Mouse (Mus musculus): ENCODE results near the gene Lekr1. TPM values are rescaled to one million over a fixed set of nuclear protein-coding genes. Genes with fewer than 3 reads are reported as not detected.

The Lekr1 gene
- polyA plus RNA-seq, 1 experiment from 2014 or later, result 8.6 TPM

- Histone ChIP-seq H3K4me2 (ENCODE audit: low read length) (0 out of 2 replicates have a peak overlapping the region, but pooled peaks have one; percentile 16), H3K36me3 (ENCODE audit: control insufficient read depth, insufficient read depth, low read length) (no peaks in the 10 kb centered on the region), H3K9ac (ENCODE audit: low read length) (no peak overlapping the region), H3K4me3 (ENCODE audit: low read depth, low read length) (no peak overlapping the region), H3K27ac (ENCODE audit: low read depth) (no peak overlapping the region), H3K4me1 (replicated peaks; ENCODE audit: control insufficient read depth, insufficient read depth, low read length) (peaks cover 23% of the 10 kb centered on the region), H3K27me3 (replicated peaks; ENCODE audit: control insufficient read depth, insufficient read depth, low read length) (no peaks in the 10 kb centered on the region), H3K9me3 (ENCODE audit: control insufficient read depth, low read length) (no peaks in the 10 kb centered on the region)
- DNase-seq (ENCODE audit: low spot score) (peak; percentile 31), ATAC-seq (replicated peaks; ENCODE audit: low FRiP score, low TSS enrichment, low read depth) (no peak)
- WGBS, result 54% methylated on average over 11 of the region's 11 CpGs
Measured at GRCm38 (mm10) chr3:65858118-65858517, 192.1 kb downstream of the Lekr1 start.

GRCm38 (mm10) chr3:65858741-65859348 lies 192.8 kb downstream of the Lekr1 start:
- H3K36me3 ChIP-seq (ENCODE audit: control insufficient read depth, insufficient read depth, low read length), result no peaks in the 10 kb centered on the region
- no peaks in the 10 kb centered on the region for H3K9me3 ChIP-seq (ENCODE audit: control insufficient read depth, low read length)
- H3K9ac ChIP-seq (ENCODE audit: low read length), result no peak overlapping the region
- H3K4me3 ChIP-seq (ENCODE audit: low read depth, low read length), result no peak overlapping the region
- peaks cover 23% of the 10 kb centered on the region for H3K4me1 ChIP-seq (replicated peaks; ENCODE audit: control insufficient read depth, insufficient read depth, low read length)
- H3K4me2 ChIP-seq (ENCODE audit: low read length), result peak overlapping the region; percentile 16; the same call in 1 of the 2 replicates
- no peak for DNase-seq (ENCODE audit: low spot score)
- no peak overlapping the region for H3K27ac ChIP-seq (ENCODE audit: low read depth)
- 15% methylated on average over 13 of the region's 13 CpGs for WGBS
- 0 out of 2 replicates have a peak, but pooled peaks cover under 1% of the 10 kb centered on the region for H3K27me3 ChIP-seq (replicated peaks; ENCODE audit: control insufficient read depth, insufficient read depth, low read length)
- no peak for ATAC-seq (replicated peaks; ENCODE audit: low FRiP score, low TSS enrichment, low read depth)

GRCm38 (mm10) chr3:65859750-65860149 lies 193.7 kb downstream of the Lekr1 start:
- Histone ChIP-seq H3K4me1 (replicated peaks; ENCODE audit: control insufficient read depth, insufficient read depth, low read length) (peaks cover 23% of the 10 kb centered on the region), H3K9ac (ENCODE audit: low read length) (no peak overlapping the region), H3K27me3 (replicated peaks; ENCODE audit: control insufficient read depth, insufficient read depth, low read length) (0 out of 2 replicates have a peak, but pooled peaks cover 3% of the 10 kb centered on the region), H3K9me3 (ENCODE audit: control insufficient read depth, low read length) (no peaks in the 10 kb centered on the region), H3K4me2 (ENCODE audit: low read length) (no peak overlapping the region), H3K36me3 (ENCODE audit: control insufficient read depth, insufficient read depth, low read length) (no peaks in the 10 kb centered on the region), H3K4me3 (ENCODE audit: low read depth, low read length) (no peak overlapping the region), H3K27ac (ENCODE audit: low read depth) (no peak overlapping the region)
- 85% methylated on average over 6 of the region's 6 CpGs for WGBS
- DNase-seq (ENCODE audit: low spot score) (no peak), ATAC-seq (replicated peaks; ENCODE audit: low FRiP score, low TSS enrichment, low read depth) (no peak)

GRCm38 (mm10) chr3:65860903-65861302 lies 194.9 kb downstream of the Lekr1 start:
- ATAC-seq (replicated peaks; ENCODE audit: low FRiP score, low TSS enrichment, low read depth) (no peak), DNase-seq (ENCODE audit: low spot score) (no peak)
- Histone ChIP-seq H3K27ac (ENCODE audit: low read depth) (no peak overlapping the region), H3K4me3 (ENCODE audit: low read depth, low read length) (no peak overlapping the region), H3K9me3 (ENCODE audit: control insufficient read depth, low read length) (no peaks in the 10 kb centered on the region), H3K36me3 (ENCODE audit: control insufficient read depth, insufficient read depth, low read length) (no peaks in the 10 kb centered on the region), H3K4me1 (replicated peaks; ENCODE audit: control insufficient read depth, insufficient read depth, low read length) (peaks cover 23% of the 10 kb centered on the region), H3K27me3 (replicated peaks; ENCODE audit: control insufficient read depth, insufficient read depth, low read length) (0 out of 2 replicates have a peak, but pooled peaks cover 3% of the 10 kb centered on the region), H3K9ac (ENCODE audit: low read length) (no peak overlapping the region), H3K4me2 (ENCODE audit: low read length) (no peak overlapping the region)
- WGBS, result 40% methylated on average over 4 of the region's 4 CpGs

- no peak overlapping the region for H3K27ac ChIP-seq (ENCODE audit: low read depth)
- H3K4me1 ChIP-seq (replicated peaks; ENCODE audit: control insufficient read depth, insufficient read depth, low read length), result peaks cover 23% of the 10 kb centered on the region
- no peaks in the 10 kb centered on the region for H3K9me3 ChIP-seq (ENCODE audit: control insufficient read depth, low read length)
- no peaks in the 10 kb centered on the region for H3K36me3 ChIP-seq (ENCODE audit: control insufficient read depth, insufficient read depth, low read length)
- no peak overlapping the region for H3K9ac ChIP-seq (ENCODE audit: low read length)
- WGBS, result 15% methylated on average over 6 of the region's 6 CpGs
- no peak for ATAC-seq (replicated peaks; ENCODE audit: low FRiP score, low TSS enrichment, low read depth)
- H3K4me2 ChIP-seq (ENCODE audit: low read length), result no peak overlapping the region
- DNase-seq (ENCODE audit: low spot score), result no peak
- H3K27me3 ChIP-seq (replicated peaks; ENCODE audit: control insufficient read depth, insufficient read depth, low read length), result 0 out of 2 replicates have a peak, but pooled peaks cover 3% of the 10 kb centered on the region
- H3K4me3 ChIP-seq (ENCODE audit: low read depth, low read length), result no peak overlapping the region
Measured at GRCm38 (mm10) chr3:65861471-65861881, 195.4 kb downstream of the Lekr1 start.

- DNase-seq (ENCODE audit: low spot score) (peak; percentile 81), ATAC-seq (replicated peaks; ENCODE audit: low FRiP score, low TSS enrichment, low read depth) (peak; percentile 86)
- 2% methylated on average over 11 of the region's 11 CpGs for WGBS
- peak overlapping the region; percentile 21; the same call in 1 of the 2 replicates for H3K4me2 ChIP-seq (ENCODE audit: low read length)
- peaks cover 18% of the 10 kb centered on the region for H3K4me1 ChIP-seq (replicated peaks; ENCODE audit: control insufficient read depth, insufficient read depth, low read length)
- H3K9ac ChIP-seq (ENCODE audit: low read length), result no peak overlapping the region
- H3K27me3 ChIP-seq (replicated peaks; ENCODE audit: control insufficient read depth, insufficient read depth, low read length), result 0 out of 2 replicates have a peak, but pooled peaks cover 3% of the 10 kb centered on the region
- H3K27ac ChIP-seq (ENCODE audit: low read depth), result no peak overlapping the region
- H3K36me3 ChIP-seq (ENCODE audit: control insufficient read depth, insufficient read depth, low read length), result no peaks in the 10 kb centered on the region
- no peak overlapping the region for H3K4me3 ChIP-seq (ENCODE audit: low read depth, low read length)
- no peaks in the 10 kb centered on the region for H3K9me3 ChIP-seq (ENCODE audit: control insufficient read depth, low read length)
Measured at GRCm38 (mm10) chr3:65863297-65863696, 197.3 kb downstream of the Lekr1 start.

- 66% methylated on average over 16 of the region's 16 CpGs for WGBS
- Histone ChIP-seq H3K36me3 (ENCODE audit: control insufficient read depth, insufficient read depth, low read length) (no peaks in the 10 kb centered on the region), H3K27me3 (replicated peaks; ENCODE audit: control insufficient read depth, insufficient read depth, low read length) (0 out of 2 replicates have a peak, but pooled peaks cover 3% of the 10 kb centered on the region), H3K27ac (ENCODE audit: low read depth) (no peak overlapping the region), H3K4me1 (replicated peaks; ENCODE audit: control insufficient read depth, insufficient read depth, low read length) (peaks cover 12% of the 10 kb centered on the region), H3K9me3 (ENCODE audit: control insufficient read depth, low read length) (no peaks in the 10 kb centered on the region), H3K4me3 (ENCODE audit: low read depth, low read length) (no peak overlapping the region), H3K9ac (ENCODE audit: low read length) (no peak overlapping the region), H3K4me2 (ENCODE audit: low read length) (peak overlapping the region; percentile 21; the same call in 1 of the 2 replicates)
- DNase-seq (ENCODE audit: low spot score) (peak; percentile 46), ATAC-seq (replicated peaks; ENCODE audit: low FRiP score, low TSS enrichment, low read depth) (no peak; the same call in 1 of the 2 replicates)
Measured at GRCm38 (mm10) chr3:65863762-65864377, 197.8 kb downstream of the Lekr1 start.

GRCm38 (mm10) chr3:65868931-65869330 lies 202.9 kb downstream of the Lekr1 start:
- Histone ChIP-seq H3K27ac (ENCODE audit: low read depth) (no peak overlapping the region), H3K9me3 (ENCODE audit: control insufficient read depth, low read length) (no peaks in the 10 kb centered on the region), H3K4me3 (ENCODE audit: low read depth, low read length) (no peak overlapping the region), H3K4me2 (ENCODE audit: low read length) (no peak overlapping the region), H3K9ac (ENCODE audit: low read length) (no peak overlapping the region), H3K27me3 (replicated peaks; ENCODE audit: control insufficient read depth, insufficient read depth, low read length) (0 out of 2 replicates have a peak, but pooled peaks cover 2% of the 10 kb centered on the region), H3K36me3 (ENCODE audit: control insufficient read depth, insufficient read depth, low read length) (no peaks in the 10 kb centered on the region), H3K4me1 (replicated peaks; ENCODE audit: control insufficient read depth, insufficient read depth, low read length) (peaks cover 13% of the 10 kb centered on the region)
- ATAC-seq (replicated peaks; ENCODE audit: low FRiP score, low TSS enrichment, low read depth) (no peak), DNase-seq (ENCODE audit: low spot score) (peak; percentile 28)
- WGBS, result 92% methylated on average over 8 of the region's 8 CpGs

Measured in intestine, embryonic 14.5 days (tissue).